Mouse (Mus musculus) ES-Bruce4 (cell line): ENCODE measurements at regions not wholly inside any gene's neighbourhood (a gene's known extent, or its start where the extent isn't known, plus 50 kb on each side); places are given as distances from the start of the nearest gene placed in this dataset.

ENCODE experiments used
- CTCF ChIP-seq: IDR thresholded peaks from one replicate; pipeline ENCODE4 v1.8.1; 2011; ENCODE audit warnings: low read depth, low read length
- EP300 ChIP-seq: IDR thresholded peaks from 2 replicates; pipeline ENCODE4 v1.6.1; 2011; ENCODE audit warnings: low read depth, low read length; ENCODE audit not compliant: insufficient read depth
- POLR2A ChIP-seq: IDR thresholded peaks from one replicate; pipeline ENCODE4 v1.8.1; 2011; ENCODE audit warnings: low read length; ENCODE audit not compliant: insufficient read depth

DNA sequence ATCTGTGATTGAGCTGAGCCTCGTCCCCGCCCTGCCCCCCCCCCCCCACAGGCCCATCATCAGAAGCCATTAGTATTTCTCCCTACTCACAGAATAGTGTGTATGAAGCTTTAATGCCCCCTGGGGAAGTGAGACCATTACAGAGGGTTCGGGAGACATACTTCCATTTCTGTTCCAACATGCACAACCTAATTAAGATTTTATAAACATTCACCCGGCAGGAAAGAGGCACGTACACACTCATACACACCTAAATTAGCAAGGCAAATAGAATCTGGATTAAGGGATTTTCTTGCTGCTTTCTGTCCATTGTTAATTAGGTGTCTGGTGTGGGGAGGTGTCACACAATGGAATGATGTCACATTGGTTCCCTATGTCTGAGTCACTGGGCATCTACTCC lies 202.8 kb upstream of the Rpl38 start:
- no peak for TF ChIP-seq POLR2A
- no peak for TF ChIP-seq CTCF
- no peak for TF ChIP-seq EP300
